Mouse (Mus musculus): ENCODE results near the gene Slc19a3. TPM values are rescaled to one million over a fixed set of nuclear protein-coding genes. Genes with fewer than 3 reads are reported as not detected.

The Slc19a3 gene
- polyA plus RNA-seq, 1 experiment from 2014 or later = 0.56 TPM

GRCm38 (mm10) chr1:82973901-82974300 lies 64.3 kb downstream of the Slc19a3 start:
- H3K27me3 ChIP-seq (ENCODE audit: control insufficient read depth, insufficient read depth, low read length) = no peaks in the 10 kb centered on the region
- H3K27ac ChIP-seq (ENCODE audit: low read length) = no peak overlapping the region
- no peak for ATAC-seq (ENCODE audit: insufficient number of reproducible peaks, insufficient read depth, low FRiP score, low read depth)

GRCm38 (mm10) chr1:82973244-82973643 lies 65.0 kb downstream of the Slc19a3 start:
- Histone ChIP-seq H3K4me1 (ENCODE audit: control insufficient read depth, insufficient read depth, low read length) (no peaks in the 10 kb centered on the region), H3K9me3 (ENCODE audit: control insufficient read depth, low read depth, low read length) (no peaks in the 10 kb centered on the region), H3K9ac (replicated peaks; ENCODE audit: low read depth, low read length) (no peak overlapping the region), H3K4me3 (ENCODE audit: low read depth, low read length) (no peak overlapping the region), H3K27ac (ENCODE audit: low read length) (no peak overlapping the region), H3K4me2 (replicated peaks; ENCODE audit: low read depth, low read length) (no peak overlapping the region), H3K27me3 (ENCODE audit: control insufficient read depth, insufficient read depth, low read length) (no peaks in the 10 kb centered on the region), H3K36me3 (ENCODE audit: control insufficient read depth, insufficient read depth, low read length) (no peaks in the 10 kb centered on the region)
- ATAC-seq (ENCODE audit: insufficient number of reproducible peaks, insufficient read depth, low FRiP score, low read depth) = no peak
- 88% methylated on average over 1 of the region's 1 CpGs for WGBS

More at GRCm38 (mm10) chr1:82973901-82974300, 64.3 kb downstream of the Slc19a3 start:
- Histone ChIP-seq H3K9ac (replicated peaks; ENCODE audit: low read depth, low read length) (no peak overlapping the region), H3K36me3 (ENCODE audit: control insufficient read depth, insufficient read depth, low read length) (no peaks in the 10 kb centered on the region), H3K4me1 (ENCODE audit: control insufficient read depth, insufficient read depth, low read length) (no peaks in the 10 kb centered on the region), H3K4me2 (replicated peaks; ENCODE audit: low read depth, low read length) (no peak overlapping the region), H3K4me3 (ENCODE audit: low read depth, low read length) (no peak overlapping the region), H3K9me3 (ENCODE audit: control insufficient read depth, low read depth, low read length) (no peaks in the 10 kb centered on the region)
- 43% methylated on average over 6 of the region's 6 CpGs for WGBS

GRCm38 (mm10) chr1:82972046-82972445 lies 66.2 kb downstream of the Slc19a3 start:
- Histone ChIP-seq H3K4me1 (ENCODE audit: control insufficient read depth, insufficient read depth, low read length) (no peaks in the 10 kb centered on the region), H3K4me2 (replicated peaks; ENCODE audit: low read depth, low read length) (no peak overlapping the region), H3K4me3 (ENCODE audit: low read depth, low read length) (no peak overlapping the region), H3K9ac (replicated peaks; ENCODE audit: low read depth, low read length) (no peak overlapping the region), H3K27ac (ENCODE audit: low read length) (no peak overlapping the region), H3K9me3 (ENCODE audit: control insufficient read depth, low read depth, low read length) (no peaks in the 10 kb centered on the region), H3K36me3 (ENCODE audit: control insufficient read depth, insufficient read depth, low read length) (no peaks in the 10 kb centered on the region), H3K27me3 (ENCODE audit: control insufficient read depth, insufficient read depth, low read length) (no peaks in the 10 kb centered on the region)
- ATAC-seq (ENCODE audit: insufficient number of reproducible peaks, insufficient read depth, low FRiP score, low read depth) = no peak
- WGBS = 35% methylated on average over 4 of the region's 4 CpGs

- H3K27ac ChIP-seq (ENCODE audit: low read length) = no peak overlapping the region
- H3K4me2 ChIP-seq (replicated peaks; ENCODE audit: low read depth, low read length) = no peak overlapping the region
- no peaks in the 10 kb centered on the region for H3K4me1 ChIP-seq (ENCODE audit: control insufficient read depth, insufficient read depth, low read length)
- no peak for ATAC-seq (ENCODE audit: insufficient number of reproducible peaks, insufficient read depth, low FRiP score, low read depth)
- no peak overlapping the region for H3K9ac ChIP-seq (replicated peaks; ENCODE audit: low read depth, low read length)
- WGBS = 66% methylated on average over 3 of the region's 3 CpGs
- no peaks in the 10 kb centered on the region for H3K9me3 ChIP-seq (ENCODE audit: control insufficient read depth, low read depth, low read length)
- H3K27me3 ChIP-seq (ENCODE audit: control insufficient read depth, insufficient read depth, low read length) = no peaks in the 10 kb centered on the region
- H3K4me3 ChIP-seq (ENCODE audit: low read depth, low read length) = no peak overlapping the region
- H3K36me3 ChIP-seq (ENCODE audit: control insufficient read depth, insufficient read depth, low read length) = no peaks in the 10 kb centered on the region
Observed at GRCm38 (mm10) chr1:82966413-82966812, 71.8 kb downstream of the Slc19a3 start.

Other genes starting within 250 kb of the Slc19a3 start
- 37.2 and 41.0 TPM in 2 replicates for gene Agfg1, start 199.0 kb downstream of the Slc19a3 start, polyA plus RNA-seq (2014; fragmentation: Nextera tagmentation; extraction: Ambion mirVana)
- not detected in 2 replicates for gene A030005L19Rik, start 125.1 kb downstream of the Slc19a3 start, polyA plus RNA-seq (2014; fragmentation: Nextera tagmentation; extraction: Ambion mirVana)
- gene A030014E15Rik, start 113.5 kb downstream of the Slc19a3 start, polyA plus RNA-seq (2014; fragmentation: Nextera tagmentation; extraction: Ambion mirVana) = not detected in 2 replicates
- not detected in 2 replicates for gene Gm6217, start 107.0 kb downstream of the Slc19a3 start, polyA plus RNA-seq (2014; fragmentation: Nextera tagmentation; extraction: Ambion mirVana)
- not detected in 2 replicates for gene A030003K21Rik, start 95.1 kb downstream of the Slc19a3 start, polyA plus RNA-seq (2014; fragmentation: Nextera tagmentation; extraction: Ambion mirVana)
- not detected in 2 replicates for gene Gm7544, start 82.4 kb downstream of the Slc19a3 start, polyA plus RNA-seq (2014; fragmentation: Nextera tagmentation; extraction: Ambion mirVana)
- not detected in 2 replicates for gene Gm47955, start 78.2 kb downstream of the Slc19a3 start, polyA plus RNA-seq (2014; fragmentation: Nextera tagmentation; extraction: Ambion mirVana)
- gene Gm47959, start 37.9 kb downstream of the Slc19a3 start, polyA plus RNA-seq (2014; fragmentation: Nextera tagmentation; extraction: Ambion mirVana) = not detected in 2 replicates
- gene Krtap28-10, start 4.0 kb upstream of the Slc19a3 start, polyA plus RNA-seq (2014; fragmentation: Nextera tagmentation; extraction: Ambion mirVana) = not detected in 2 replicates
- not detected in 2 replicates for gene Gm47969, start 6.5 kb upstream of the Slc19a3 start, polyA plus RNA-seq (2014; fragmentation: Nextera tagmentation; extraction: Ambion mirVana)
- not detected in 2 replicates for gene A030005K14Rik, start 20.9 kb upstream of the Slc19a3 start, polyA plus RNA-seq (2014; fragmentation: Nextera tagmentation; extraction: Ambion mirVana)
- gene Krtap28-13, start 22.5 kb upstream of the Slc19a3 start, polyA plus RNA-seq (2014; fragmentation: Nextera tagmentation; extraction: Ambion mirVana) = not detected in 2 replicates
- gene Ccl20, start 78.3 kb upstream of the Slc19a3 start, polyA plus RNA-seq (2014; fragmentation: Nextera tagmentation; extraction: Ambion mirVana) = 6.7 and 6.9 TPM in 2 replicates
- gene Daw1, start 121.3 kb upstream of the Slc19a3 start, polyA plus RNA-seq (2014; fragmentation: Nextera tagmentation; extraction: Ambion mirVana) = not detected in 2 replicates